Mouse (Mus musculus) heart, postnatal 10 days (tissue): ENCODE measurements around the gene Ifitm2. TPM values are rescaled to one million over a fixed set of nuclear protein-coding genes. Genes with fewer than 3 reads are reported as not detected.
"Not testable (repeated sequence)": the region's sequence is repeated elsewhere in the genome, so short reads cannot be mapped to it uniquely, and the experiment has no call there.

Experiments
- DNase-seq, 2 experiments: peaks; one replicate each; pipeline ENCODE4 v3.0.0; 2021
- intact Hi-C: fragments of 180-260 bp; cut with DNase I; formaldehyde crosslinking; loops from one replicate; pipeline ENCODE4 v1.15.1; 2025
- total RNA-seq, 2 experiments: library from RNA; stranded (reverse); gene quantifications; 2 replicates each; pipeline ENCODE4 v1.2.3; 2021

Gene Ifitm2
- 100 to 1,000 TPM; 168 to 187 TPM for total RNA-seq

- intact Hi-C loops: loop anchor here (1.0 to 5.0 kb wide), 3 partner anchors 15 to 221 kb away; partner anchors contain the start of gene Pgghg
- peak; percentile 93 to 94 for DNase-seq
Measured at GRCm38 (mm10) chr7:140955758-140956555, at the start of gene Ifitm2, which contains the start of gene Gm45717. Gene Ifitm2 (minus strand): TSS chr7:140955987. Gene Gm45717 (minus strand): TSS chr7:140955937.

DNA sequence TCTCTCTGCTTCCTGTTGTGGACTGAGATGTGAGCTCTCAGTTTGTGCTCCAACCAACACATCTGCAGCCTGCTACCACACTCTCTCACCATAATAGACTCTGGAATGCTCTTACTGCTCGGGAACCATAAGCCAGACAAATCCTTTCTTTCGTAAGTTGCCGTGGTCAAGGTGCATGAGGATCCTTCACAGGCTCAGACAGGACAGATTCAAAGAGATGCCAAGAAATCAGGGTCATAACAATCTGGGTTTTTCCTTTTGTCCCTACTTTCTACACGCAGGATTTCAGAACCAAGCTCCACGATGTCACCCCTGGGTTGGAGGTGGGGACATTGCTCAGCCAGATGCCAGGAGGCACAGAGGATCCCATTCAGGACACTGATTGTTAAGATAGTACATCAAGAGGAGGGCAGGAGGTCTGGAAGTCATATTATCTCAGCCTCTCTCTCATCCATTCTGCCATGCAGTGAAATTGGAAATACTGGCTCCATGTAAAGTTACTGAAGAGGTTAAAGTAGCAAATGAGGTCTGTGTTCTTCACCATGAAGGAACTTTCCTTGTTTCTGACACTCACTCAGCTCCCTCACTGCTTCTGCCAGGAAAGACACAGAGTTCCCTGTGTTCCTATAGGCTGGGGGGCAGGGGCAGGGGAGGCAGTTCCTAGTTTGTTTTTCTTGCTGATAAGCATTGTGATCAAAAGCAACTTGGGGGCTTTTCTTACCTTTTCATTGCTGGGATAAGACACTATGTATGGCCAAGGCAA is 47.6 kb upstream of the Ifitm2 start:
- no peak for DNase-seq
- intact Hi-C loops: no loop called here

DNA sequence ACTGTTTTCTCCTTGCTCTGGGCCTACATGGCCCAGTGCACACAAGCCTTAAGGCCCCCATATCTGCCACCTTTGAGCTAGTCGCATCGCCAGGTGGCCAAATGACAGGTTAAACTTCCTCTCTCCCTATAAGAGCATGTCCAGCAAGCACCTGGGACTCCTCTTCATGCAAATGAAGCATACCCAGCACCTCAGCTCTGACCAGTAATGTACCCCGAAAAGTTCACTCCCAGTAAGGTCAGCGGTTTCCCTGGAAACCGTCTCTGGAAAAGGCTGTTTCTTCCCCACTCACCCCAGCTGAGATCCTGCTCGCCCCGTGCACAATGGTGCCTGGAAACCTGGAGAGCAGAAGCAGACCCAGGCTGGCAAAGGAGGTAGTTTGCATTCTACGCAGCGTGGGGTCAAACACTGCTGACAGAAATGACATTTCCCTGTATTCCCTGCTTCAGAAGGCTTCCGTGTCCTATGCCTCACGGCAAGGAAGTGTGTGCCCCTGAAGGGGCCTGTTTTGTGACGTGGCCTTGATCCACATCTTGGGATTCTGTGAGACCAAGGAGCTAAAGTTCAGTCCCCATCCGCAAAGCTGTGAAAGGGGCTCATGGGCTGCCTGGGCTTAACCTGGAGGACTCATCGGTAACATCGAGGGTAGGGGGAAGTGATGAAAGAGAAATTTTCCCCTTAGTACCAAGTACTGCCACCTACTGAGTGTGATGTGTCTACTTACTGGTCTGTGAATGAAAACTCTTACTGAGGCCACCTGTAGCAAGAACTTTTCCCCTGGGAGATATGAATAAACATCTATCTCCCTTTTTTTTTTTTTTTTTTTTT is 45.3 kb upstream of the Ifitm2 start:
- intact Hi-C loops: no loop called here
- no peak for DNase-seq

- intact Hi-C loops: no loop called here
- DNase-seq: no peak
Measured at GRCm38 (mm10) chr7:140998853-140999700, 43.3 kb upstream of the Ifitm2 start.

DNA sequence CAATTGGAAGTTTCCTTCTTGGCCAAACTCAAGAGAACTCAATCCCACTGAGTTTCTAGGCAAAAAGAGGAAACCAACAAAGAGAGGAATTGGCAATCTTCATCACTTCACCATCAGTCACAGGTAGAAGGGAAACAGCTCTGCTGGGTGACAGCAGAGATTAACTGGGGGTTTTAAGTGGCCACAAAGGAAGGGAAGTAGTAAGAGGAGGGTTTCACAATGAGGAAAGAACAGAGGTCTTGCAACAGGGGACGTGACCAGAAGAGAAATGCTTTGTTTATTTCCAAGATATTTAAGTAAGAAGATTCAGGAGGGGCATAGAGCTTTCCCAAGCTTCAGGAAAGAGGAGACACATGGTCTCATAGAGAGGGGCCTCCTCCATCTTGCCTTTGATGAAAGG is 42.0 kb upstream of the Ifitm2 start:
- no peak for DNase-seq
- intact Hi-C loops: no loop called here

GRCm38 (mm10) chr7:140991117-140991689 is 35.4 kb upstream of the Ifitm2 start:
- intact Hi-C loops: no loop called here
- no peak for DNase-seq

DNA sequence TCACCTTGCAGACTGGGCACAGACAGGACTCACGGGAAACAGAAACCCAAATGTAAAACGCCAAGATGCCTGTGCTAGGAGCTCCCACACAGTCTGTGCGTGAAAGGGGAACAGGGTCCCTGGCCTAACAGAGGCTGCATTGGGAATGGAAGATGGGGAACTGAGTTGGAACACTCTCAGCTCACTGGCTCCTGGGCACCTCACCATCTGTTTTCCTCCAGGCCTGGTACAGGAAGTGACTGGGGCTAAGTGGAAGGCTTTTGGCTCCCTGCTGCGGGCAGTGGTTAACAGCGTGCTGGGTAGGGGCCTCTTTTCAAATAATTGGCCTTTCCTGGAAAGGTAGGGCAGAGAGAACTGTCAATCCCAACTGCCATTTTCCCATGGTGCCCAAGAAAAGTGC is 34.8 kb upstream of the Ifitm2 start:
- DNase-seq: no peak
- intact Hi-C loops: no loop called here

- intact Hi-C loops: no loop called here
- no peak for DNase-seq
Measured at GRCm38 (mm10) chr7:140990185-140990584, 34.4 kb upstream of the Ifitm2 start.

GRCm38 (mm10) chr7:140989022-140989421 is 33.2 kb upstream of the Ifitm2 start:
- intact Hi-C loops: no loop called here
- no peak for DNase-seq

- intact Hi-C loops: no loop called here
Measured at GRCm38 (mm10) chr7:140987182-140988138, 31.7 kb upstream of the Ifitm2 start.

GRCm38 (mm10) chr7:140982971-140983370 is 27.2 kb upstream of the Ifitm2 start:
- no peak for DNase-seq
- intact Hi-C loops: no loop called here

More at GRCm38 (mm10) chr7:140987182-140988138, 31.7 kb upstream of the Ifitm2 start:
- DNase-seq: no peak

GRCm38 (mm10) chr7:140981704-140982103 is 25.9 kb upstream of the Ifitm2 start:
- intact Hi-C loops: no loop called here
- DNase-seq: no peak

GRCm38 (mm10) chr7:140976720-140977119 is 20.9 kb upstream of the Ifitm2 start:
- DNase-seq, intact Hi-C loops: not testable (repeated sequence)

- intact Hi-C loops: no loop called here
- DNase-seq: no peak
Measured at GRCm38 (mm10) chr7:140975465-140975864, 19.7 kb upstream of the Ifitm2 start.

DNA sequence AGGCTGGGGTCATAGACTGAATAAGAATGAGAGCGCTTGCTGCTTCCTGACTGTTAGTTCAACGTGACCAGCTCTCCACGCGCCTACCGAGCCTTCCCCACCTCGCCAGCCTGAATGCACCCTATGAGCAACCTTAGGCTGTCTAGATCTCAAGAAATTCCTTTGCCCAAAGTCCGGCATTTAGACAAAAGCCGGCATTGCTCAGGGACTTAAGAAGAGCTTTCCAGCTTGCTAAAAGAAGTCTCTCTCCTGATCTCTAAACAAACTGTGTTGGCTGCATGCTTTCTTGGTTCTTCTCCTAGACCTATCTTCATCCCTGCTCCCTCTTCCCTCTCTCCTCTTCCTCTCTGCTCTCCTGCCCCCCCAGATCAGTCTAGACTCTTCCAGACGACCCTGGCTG is 19.2 kb upstream of the Ifitm2 start:
- DNase-seq: no peak
- intact Hi-C loops: loop anchor here (5.0 kb wide), 1 partner anchor 32 kb away; no protein-coding TSS in a partner anchor

DNA sequence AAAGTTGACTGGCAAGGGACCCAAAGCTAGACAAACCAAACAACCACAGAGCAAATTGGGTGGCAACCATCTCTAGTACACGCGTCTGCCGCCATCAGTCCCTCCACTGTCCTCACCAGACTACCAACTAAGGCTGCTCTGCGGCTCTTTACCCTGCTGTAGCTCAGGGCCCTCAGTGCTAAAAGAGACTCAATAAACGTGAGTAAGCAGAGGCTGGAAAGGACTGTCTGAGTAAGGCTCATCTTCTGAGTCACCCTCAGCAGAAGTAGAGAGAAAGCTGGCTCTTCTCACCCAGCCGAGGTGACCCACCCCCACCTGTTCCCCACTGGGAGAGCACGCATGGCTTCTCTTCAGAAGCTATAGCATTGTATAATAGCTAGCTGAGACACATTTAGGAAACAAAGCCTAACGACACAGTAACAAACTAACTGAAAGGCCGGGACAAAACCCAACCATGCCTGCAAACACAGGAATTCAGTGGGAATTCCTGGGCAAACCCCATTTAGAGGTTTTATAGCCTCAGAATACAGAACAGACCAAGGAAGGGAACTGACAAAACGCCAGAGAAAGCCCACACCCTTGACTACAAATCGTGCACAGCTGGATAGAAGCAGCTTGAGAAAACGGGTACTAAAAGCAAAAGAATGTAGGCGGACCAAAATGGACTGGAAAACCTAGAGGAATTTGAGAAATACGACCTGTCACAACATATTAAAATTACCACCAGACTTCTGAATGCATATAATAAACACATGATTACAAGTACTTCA is 17.8 kb upstream of the Ifitm2 start:
- no peak for DNase-seq
- intact Hi-C loops: loop anchor here (5.0 kb wide), 1 partner anchor 34 kb away; no protein-coding TSS in a partner anchor

DNA sequence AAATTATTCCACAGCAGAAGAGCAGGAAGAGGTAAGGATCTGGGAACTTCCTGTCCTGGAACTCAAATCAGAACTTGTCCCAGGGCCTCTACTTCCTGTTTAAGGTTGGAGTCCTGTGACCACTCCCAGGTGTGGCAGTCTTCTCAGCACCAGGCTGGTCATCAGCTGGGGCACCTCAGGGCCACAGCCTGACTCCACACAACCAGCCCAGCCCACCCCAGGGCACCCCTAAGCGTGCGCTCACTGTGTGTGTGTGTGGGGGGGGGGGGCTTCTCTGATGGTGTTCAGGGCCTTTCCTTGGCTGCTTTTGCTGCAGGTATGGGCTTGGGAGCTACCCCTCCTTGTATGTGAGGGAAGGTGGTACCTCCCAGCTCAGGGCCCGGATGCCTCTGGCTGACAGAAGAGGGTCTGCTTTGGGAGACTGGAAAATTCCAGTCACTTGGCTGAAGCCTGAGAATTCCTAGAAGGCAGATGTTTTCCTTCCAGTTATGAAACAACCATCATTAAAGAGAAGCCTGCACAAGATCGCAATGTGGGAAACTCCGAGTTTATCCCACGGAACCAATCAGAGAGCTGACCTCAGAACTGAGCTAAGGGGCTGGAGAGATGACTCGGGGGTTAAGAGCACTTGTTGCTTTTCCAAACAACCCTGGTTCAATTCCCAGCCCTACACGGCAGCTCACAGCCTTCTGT is 15.8 kb upstream of the Ifitm2 start:
- peak; percentile 55 to 64 for DNase-seq
- intact Hi-C loops: loop anchor here (5.0 kb wide), 1 partner anchor 36 kb away; no protein-coding TSS in a partner anchor
